Mouse (Mus musculus): ENCODE results near the gene Fam53b.

The Fam53b gene

DNA sequence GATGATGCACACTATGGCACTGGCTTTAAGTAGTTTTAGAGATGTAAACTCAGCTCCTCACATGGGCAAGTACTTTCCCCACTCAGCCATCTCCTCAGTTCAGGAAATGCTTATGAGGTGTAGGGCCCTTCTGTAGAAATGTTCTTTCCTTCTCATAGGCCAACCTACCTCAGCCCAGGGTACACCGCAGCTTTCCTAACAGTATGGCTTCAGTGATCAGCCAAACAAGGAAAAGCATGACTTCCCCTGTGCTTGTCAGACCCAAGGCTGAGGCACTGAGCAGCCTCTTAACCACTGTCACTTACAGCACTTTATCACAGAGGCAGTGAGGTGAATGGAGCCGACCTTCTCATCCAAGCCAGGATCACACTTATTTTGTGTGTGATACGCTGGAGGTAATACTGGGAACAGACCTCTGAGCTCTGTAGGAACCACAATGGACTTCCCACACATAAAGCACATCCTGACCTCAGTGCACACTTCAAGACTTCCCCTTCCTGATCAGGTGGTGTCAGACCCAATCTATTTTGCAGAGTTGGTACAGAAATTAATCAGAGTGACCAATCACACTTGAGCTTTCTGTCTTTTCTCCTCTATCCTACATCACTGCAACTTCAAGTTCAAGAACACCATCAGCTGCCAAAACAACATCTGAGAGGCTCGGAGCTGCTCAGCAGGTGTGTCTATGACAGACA is 26.0 kb downstream of the Fam53b start:
- no peak for DNase-seq (ENCODE audit: low spot score)

DNA sequence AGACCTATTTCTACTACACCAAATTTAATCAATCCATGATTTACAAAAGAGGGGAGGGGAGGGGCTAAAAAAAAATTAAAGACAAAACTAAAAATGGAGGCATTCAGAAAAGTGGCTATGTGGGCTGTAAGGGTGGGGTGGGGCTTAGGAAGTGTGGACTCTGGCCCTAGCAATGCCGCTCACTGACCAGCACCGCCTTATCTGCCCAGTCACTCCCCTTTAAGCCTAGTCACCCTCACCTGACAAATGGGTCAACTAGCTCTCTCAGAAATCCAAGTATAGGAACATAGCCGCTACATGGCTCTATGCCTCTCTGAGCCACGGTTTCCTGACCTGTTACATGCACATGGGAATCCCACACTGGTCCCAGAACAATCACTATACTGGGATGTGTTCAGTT is 26.7 kb downstream of the Fam53b start:
- DNase-seq (ENCODE audit: low spot score): no peak

DNA sequence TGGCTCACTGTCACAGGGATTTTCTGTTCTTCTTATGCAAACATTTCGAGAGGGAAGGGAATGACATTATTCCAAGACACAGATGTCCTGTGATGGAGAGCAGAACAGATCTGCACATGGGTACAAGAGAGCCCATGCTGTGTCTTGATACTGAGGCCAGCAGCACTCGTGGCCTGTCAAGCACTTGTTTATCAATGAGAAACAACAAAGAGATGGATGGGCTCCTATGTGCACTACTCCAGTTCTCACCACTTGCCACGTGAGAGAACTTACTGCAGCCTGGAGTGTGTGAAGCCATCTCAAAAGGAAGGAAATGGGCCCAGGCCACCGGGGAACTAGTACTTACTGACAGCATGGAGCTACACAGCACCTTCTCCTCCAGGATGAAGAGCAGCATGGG is 27.2 kb downstream of the Fam53b start:
- DNase-seq (ENCODE audit: low spot score): no peak

DNA sequence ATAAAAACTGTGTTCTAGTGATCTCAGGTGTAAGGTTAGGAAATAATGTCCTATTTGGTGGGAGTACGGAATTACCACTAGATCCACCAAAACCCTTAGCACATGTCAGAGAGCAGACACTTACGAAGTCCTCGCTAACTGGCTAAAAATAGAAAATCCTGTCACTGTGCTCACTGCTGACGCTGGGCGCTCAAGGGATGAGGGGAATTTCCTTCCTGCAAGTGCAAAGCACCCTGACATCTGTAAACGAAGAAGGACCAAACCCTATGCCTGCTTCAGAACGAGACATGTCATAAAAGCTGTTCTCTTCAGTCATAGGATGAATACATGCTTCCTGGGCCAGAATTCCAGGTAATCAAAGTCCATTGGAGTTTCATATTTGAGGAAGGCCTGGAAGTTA is 27.7 kb downstream of the Fam53b start:
- no peak for DNase-seq (ENCODE audit: low spot score)

DNA sequence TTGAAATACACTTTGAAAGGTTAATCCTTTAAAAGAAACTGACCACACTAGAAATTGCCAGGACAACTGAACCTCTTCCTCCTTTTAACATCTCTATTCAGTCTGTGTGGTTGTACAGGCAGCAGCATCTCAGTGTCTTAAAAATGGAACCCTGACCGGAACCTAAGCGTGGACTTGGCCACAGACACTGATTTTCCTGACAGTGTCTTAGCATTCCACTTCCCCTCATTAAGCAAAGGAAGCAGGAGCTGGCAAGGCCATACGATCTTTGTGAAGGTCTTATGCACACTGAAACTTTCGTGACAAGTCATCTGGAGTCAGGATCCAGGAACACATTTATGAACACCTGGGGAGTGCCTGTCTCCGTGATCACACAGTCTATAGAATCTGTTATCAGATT is 29.6 kb downstream of the Fam53b start:
- DNase-seq (ENCODE audit: low spot score): no peak

DNA sequence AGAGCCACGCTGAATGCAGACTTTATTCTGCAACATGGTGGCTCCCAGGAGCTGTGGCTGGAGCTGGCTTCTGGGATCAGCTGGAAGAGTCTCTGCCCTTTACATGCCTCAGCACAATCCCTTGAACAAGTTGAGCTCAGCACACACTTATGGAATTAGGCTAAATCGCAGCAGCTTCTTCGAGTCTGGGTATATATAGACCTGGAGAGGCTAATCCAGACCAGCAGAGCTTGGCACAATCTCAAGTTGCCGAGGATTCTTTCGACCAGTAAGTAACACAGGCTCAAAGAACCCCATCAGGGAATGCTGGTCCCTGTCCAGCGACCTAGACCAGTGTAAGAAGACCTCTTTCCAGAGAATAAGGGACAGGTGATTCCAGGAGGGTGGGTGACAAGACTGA is 31.8 kb downstream of the Fam53b start:
- DNase-seq (ENCODE audit: low spot score): no peak

DNA sequence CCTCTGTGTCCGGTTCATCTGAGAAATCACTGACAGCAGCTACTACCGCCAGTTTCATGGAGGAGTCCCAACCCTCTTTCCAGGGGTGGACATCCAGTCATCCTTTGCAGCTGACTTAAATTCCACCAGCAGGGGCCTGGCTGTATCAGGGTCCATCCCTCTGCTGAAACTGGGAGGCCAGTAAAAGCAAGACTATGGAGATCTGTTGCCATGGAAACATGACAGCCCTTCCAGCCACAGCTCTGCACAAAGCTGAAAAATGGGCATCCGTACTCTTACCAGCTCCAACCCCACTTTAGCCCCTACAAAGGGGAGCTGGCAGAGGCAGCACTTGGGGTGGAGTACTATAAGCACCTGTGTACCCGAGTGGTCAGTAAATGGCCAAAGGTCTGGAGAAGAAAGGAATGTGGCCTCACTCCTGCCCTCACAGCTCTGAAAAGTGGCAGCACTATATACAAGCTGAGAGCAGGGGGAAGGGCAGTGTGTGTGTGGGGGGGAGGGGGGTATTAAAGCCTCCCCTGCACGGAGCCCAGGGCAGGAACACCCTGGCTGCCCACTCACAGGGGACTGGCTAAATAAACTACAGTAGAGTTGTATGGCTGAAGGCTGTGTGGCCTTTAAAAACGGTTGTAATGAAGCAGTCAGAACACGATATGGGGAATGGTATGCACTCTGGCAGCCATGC is 32.4 kb downstream of the Fam53b start:
- DNase-seq (ENCODE audit: low spot score): no peak

DNA sequence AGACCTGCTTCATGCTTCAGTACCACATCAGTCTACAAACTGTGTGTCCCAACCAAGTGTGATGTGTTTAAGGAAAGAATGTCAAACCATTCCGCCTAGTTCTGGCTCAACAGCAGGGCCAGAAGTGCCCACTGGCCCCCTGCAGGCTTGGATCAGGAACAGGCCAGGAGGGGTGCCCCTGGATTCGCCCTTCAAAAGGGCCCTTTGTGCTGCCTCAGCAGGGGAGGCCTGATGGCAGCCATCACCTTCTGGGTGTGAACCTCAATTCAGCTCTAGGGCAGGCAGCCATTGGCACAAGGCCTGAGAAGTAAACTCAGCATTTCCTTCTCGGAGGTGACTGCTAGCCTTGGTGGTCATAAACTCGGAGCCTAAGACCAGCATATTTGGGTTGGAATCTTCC is 33.1 kb downstream of the Fam53b start:
- no peak for DNase-seq (ENCODE audit: low spot score)

DNA sequence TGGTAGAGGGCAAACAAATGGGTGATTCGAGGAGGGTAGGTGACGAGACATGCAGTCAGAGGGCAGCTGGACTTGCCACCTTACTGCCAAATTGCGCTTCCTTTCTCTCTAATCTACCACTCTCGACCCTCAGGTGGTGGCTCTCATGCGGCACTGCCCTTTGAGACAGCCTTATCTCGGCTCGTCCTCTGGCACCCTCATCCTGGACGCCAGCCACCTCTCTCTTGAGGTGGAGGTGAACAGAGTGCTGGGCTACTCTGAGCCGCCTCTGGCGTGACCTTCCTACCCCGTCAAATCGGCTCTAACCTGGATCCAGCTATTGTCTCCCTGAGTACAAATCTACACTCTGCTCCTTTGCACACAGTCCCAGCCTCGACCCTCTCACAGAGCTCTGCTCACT is 35.1 kb downstream of the Fam53b start:
- DNase-seq (ENCODE audit: low spot score): no peak

DNA sequence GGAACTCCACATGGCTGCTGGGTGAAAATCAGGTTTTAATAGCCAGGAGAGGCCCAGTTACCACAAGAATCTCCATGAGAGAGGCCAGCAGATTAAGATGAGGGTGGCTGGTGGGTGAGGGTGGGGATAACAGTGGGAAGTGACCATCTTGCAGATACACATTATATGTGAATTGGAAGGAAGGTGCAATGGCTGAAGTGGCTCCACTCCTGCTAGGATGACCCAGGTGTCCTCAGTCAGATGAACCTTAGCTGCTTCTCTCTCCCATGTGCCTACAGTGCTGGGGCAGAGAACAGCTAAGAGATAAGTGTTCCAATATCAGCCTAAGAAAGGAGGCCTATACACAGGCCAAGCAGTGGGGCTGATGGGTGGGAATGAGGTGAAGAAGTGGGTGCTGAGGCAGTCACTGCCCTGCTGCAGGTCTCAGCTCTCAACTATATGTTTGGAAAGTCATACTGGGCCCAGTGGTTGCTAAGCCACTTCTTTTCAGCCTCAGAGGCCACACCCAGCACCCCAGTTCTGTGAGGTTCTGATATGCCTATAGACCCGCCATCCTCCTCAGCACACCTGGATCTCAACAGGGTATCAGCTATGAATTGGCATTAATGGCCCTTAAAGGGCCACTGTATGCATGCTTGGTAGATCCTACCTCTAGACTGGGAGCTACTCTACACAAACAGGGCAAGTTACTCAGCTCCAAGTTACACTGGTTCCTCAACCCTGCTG is 35.8 kb downstream of the Fam53b start:
- peak; percentile 83 for DNase-seq (ENCODE audit: low spot score)

DNA sequence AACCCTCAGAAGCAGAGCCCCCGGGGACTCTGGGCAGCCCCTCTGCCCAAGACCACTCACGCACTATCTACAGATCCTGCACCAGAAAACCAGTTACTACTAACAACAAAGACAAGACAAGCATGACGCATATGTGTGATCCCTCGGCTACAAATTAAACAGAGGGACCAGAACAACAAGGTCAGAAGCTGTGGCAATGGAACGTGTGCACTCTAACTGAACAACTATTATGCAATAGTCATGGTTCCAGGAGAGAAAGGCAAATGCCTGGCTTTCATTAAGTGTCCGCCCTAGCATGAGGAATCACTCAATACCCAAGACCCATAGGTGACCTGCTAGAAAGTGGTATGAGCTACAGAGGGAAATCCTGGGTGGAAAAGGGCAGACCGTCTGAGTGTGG is 36.6 kb downstream of the Fam53b start:
- DNase-seq (ENCODE audit: low spot score): no peak

DNA sequence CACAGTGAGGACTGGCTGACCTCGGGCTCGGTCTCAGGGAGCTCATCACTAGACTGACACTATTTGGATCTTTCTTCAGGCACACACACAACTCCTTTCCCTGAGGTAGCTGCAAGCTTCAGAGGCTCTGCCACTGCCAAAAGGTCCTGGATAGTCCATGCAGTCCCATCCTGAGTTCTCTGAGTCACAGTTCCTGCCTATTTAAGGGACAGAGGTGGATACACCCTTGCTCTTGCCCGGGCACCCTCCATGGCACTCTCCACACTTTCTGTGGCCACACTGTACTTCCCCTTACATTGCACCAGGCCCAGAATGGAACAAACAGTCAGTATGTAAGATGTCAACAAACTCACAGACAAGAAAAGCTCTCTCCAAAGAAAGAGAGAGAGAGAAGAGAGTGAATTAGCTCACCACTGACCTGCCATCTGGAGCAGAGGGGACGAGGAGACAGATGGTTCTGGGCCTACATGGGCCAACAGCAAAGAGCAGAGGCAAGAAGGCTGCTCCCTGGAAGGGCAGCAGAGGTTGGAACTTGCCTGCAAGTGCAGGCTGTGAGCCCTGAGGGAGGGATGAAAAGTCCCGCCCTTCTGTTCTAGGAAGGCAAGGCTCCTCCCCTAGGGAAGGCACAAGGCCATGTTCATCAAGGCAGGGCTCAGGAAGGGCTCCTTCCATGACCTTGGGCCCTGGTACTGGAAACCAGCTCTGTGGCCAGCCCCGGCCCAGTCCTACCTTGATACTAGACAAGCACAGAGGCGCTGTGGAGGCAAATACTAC is 37.2 kb downstream of the Fam53b start:
- DNase-seq (ENCODE audit: low spot score): peak; percentile 82

DNA sequence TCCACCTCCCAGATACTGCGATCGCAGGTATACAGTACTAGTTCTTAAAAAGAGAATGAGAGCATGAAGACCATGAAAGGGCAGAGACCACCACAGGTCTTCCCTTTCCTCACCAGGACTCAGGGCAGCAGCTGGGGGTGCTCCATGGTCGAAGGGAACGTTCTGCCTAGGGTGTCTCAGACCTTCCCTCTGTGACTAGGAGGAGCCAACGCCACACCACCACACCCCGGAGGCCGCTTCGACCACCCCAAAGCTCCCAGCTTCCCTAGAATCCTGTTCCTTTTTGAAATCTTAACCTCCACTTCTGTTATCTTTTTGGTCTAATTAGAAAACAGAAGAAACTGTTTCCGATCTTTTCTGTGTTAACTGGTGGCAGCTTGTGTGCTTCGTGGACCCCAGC is 37.8 kb downstream of the Fam53b start:
- no peak for DNase-seq (ENCODE audit: low spot score)

DNA sequence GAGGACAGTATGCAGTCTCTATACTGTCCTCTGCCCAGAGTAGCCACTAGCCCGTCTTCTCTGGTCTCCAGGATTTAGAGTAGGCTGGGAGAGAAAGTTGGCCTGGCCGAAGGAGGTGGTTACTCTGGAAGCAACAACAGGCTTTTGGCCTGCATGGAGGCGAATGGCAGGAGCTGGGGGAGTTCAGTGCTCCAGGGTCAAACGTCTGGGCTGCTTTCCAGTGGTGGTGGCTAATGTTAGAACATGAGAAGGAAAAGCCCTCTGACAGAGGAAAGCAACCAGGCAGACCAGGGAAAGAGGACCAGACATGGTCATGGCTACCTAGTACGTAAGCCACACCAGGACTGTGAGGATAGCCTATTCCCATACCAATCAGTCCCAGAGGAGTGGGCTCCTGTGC is 38.4 kb downstream of the Fam53b start:
- DNase-seq (ENCODE audit: low spot score): no peak

DNA sequence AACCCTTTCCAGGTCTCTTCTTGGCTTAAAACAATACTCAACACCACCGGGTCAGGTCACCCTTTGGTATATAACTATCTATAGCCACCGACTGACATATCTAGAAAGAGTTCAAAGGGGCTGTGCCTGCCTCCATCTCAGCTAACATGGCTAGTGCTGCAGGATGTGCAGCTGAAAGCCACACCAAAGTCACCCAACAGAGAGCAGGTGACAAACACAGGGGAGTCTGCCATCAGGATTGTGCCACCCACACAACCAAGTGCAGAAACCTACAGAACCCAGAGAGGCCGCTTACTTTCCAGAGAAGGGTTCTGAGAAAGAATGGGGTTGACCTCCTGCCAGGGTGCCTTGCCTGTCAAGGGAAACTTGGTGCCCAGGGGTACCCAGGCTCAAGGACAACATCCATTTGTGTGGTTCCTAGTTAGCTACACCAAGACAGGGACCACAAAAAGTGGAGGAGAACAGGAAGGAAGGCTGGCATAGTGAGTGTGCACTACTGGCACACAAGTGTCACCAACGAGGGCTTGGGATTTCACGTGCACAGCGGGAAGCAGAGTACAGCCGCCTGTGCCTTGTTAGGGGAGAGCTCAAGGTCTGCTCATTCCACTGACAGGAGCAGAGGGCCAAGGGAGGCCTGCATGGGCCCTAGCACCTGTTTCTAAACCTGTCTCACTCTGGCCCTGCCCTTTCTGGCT is 40.5 kb downstream of the Fam53b start:
- DNase-seq (ENCODE audit: low spot score): no peak

DNA sequence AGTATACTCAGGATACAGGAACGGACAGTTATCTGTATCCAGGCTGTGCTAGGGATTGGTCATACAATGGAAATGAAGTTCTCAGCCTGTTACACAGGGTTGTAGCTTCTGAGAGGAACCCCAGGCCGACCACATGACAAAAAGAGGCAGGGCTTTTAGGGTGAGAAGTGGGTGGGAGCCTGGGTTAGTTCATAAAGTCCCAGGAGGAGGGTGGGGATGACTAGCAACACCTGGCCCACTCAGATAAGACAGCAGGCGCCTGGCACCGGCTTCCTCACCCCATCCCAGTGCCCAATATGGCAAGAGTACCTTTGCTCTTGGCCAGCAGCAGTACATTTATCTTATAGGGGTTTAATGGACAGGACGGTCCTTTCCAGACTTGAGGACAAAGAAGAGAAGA is 41.2 kb downstream of the Fam53b start:
- DNase-seq (ENCODE audit: low spot score): peak; percentile 92

DNA sequence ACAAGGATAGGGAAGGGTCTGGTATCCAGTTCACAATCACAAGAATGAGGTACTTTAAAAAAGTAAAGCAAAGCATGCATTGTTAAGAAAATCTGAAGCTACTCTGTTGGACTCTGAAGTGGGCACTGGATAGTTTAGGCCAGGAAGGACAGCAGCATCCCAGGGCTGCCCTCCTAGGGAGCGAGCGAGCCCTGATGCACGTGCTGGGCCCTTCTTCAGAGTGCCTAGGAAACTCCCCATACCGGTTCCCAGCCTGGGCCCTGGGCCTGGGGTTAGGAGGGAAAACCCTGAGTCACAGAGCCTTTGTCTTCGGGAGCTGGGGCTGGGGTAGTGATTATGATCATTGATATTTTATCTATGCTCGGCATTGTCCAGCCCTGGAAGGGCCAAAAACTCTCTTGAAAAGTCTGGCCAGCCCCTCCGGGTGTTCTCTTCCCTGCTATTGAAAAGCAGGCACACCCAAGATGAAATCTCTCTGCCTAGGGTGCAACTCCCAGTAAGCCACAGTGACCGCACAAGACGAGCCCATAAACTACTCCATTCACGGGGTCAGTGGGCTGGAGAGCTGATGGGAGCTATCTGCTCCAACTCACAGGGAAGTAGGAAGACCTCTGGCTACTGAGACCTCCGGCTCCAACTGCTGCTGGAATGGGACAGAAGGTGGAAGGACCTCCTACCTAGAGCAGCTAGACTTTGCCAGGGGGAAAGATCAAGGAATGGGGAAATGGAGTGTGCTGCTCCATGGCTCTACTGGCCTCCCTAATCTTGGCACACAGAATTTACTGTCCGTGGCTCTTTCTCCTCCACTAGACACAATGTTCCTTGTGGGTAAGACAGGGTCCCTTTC is 45.0 kb downstream of the Fam53b start:
- peak; percentile 50 for DNase-seq (ENCODE audit: low spot score)

DNA sequence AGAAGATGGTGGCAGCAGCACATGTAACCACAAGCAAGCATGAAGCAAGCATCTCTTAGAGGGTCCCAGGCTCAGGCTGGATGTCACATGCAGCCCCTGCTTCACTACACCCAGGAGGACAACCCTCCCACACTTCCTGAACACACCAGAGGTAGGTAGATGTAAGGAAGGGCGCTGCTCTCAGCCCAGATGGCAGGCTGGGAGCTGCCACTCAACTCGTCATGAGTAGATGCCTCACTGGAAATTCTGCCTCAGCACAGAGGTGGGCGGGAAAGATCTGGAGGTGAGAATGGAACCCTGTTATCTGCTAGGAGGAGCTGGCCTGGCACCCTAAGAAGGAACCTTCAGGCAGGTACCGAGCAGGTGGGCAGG is 45.7 kb downstream of the Fam53b start:
- DNase-seq (ENCODE audit: low spot score): no peak

DNA sequence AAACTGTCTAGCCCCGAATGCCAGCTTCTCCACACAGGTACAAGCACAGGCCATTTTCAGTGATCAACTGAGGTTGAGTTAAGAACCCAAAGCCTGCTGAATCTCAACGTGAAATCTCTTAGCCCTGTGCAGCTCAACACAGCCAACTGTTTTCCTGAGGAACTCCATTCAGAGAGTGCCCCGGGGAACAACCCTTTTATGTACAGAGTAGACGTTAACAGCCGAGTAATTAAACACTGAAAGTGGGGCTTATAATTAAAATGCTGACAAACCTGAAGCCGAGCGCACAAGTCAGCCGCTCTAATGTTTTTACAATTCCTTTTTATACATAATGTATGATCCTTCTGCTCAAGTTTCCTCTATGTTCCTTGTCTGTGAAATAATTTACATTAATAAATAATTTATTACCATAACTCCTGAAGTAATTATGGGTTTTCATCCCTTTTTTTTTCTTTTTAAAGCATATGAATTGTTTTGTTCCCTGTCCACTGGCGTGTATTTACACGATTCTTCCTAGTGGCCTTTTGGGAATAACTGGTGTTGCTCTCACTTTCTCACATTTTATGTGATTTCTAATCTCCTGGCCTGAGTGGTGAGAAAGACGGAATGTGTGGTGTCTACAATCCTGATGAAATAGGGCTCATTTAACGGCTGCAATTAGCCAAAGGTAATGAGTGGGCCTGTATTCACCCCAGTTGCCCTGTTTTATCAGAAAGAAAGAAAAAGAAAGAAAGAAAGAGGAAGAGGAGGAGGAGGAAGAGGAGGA is 46.3 kb downstream of the Fam53b start:
- DNase-seq (ENCODE audit: low spot score): no peak

DNA sequence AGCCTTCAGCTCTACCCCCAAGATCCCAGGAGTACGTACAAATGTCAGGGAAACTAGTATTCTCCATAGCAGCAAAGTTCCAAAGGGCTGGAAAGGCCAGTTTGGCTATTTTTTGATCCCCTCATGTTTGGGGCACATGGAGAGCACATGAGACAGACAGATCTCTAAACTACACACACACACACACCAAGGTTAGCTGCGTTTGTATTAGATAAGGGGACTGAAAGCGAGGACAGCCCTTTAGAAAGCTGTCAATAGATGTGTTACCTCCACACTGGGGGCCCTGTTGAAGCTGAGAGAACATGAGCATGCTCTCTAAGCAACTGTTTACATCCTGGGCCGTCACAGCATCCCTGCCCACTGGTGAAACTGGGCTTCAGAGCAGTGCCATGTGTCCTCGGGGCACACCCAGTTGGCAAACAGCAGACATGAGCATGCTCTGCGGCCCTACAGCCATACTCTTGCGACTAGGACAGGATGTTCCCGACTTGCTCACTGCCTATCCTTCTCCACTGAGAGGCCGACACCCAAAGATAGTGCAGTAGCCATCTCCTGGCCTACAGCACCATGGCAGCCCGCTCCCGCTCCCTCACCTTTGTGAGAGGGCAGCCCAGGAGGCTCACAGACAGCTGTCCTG is 47.3 kb downstream of the Fam53b start:
- DNase-seq (ENCODE audit: low spot score): peak; percentile 58

Data from c-Kit-positive CD71-positive TER-119-positive erythroid progenitor cells, embryonic 14.5 days (primary cell).